Mouse (Mus musculus) adrenal gland, postnatal 10 days (tissue): ENCODE measurements around the gene Sez6. TPM values are rescaled to one million over a fixed set of nuclear protein-coding genes. Genes with fewer than 3 reads are reported as not detected.

Experiments used
- DNase-seq: peaks from one replicate; pipeline ENCODE4 v3.0.0; 2021; ENCODE audit warnings: mixed read lengths
- long read RNA-seq, 2 experiments: library from polyadenylated mRNA; stranded (forward); transcript quantifications; one replicate each; pipeline ENCODE4 v2.0.0; 2021
- total RNA-seq, 2 experiments: library from RNA; stranded (reverse); gene quantifications; 2 replicates each; pipeline ENCODE4 v1.2.3; 2021

The Sez6 gene
- 1 to 10 TPM; 2.5 to 3.6 TPM for total RNA-seq
- long read RNA-seq, experiment 1, partial matches to known transcripts = 0 of 1 reads
- long read RNA-seq, experiment 1, other reads (novel, unspliced or antisense) = 1 of 1 reads
- long read RNA-seq, experiment 2, partial matches to known transcripts = 2 of 2 reads
- long read RNA-seq, experiment 2, other reads (novel, unspliced or antisense) = 0 of 2 reads

- peak; percentile 93 for DNase-seq
Observed at GRCm38 (mm10) chr11:77930751-77931540, at the start of gene Sez6. Sez6 (plus strand) TSS chr11:77930800.

GRCm38 (mm10) chr11:77884524-77885245 is 45.9 kb upstream of the Sez6 start:
- DNase-seq = no peak

GRCm38 (mm10) chr11:77885246-77885575 is 45.4 kb upstream of the Sez6 start:
- no peak for DNase-seq

GRCm38 (mm10) chr11:77887373-77887960 is 43.1 kb upstream of the Sez6 start:
- DNase-seq = no peak

- DNase-seq = no peak
Observed at GRCm38 (mm10) chr11:77888846-77889245, 41.8 kb upstream of the Sez6 start.

- DNase-seq = no peak
Observed at GRCm38 (mm10) chr11:77889484-77889883, 41.1 kb upstream of the Sez6 start.

- DNase-seq = no peak
Observed at GRCm38 (mm10) chr11:77890648-77891258, 39.8 kb upstream of the Sez6 start.

- DNase-seq = no peak
Observed at GRCm38 (mm10) chr11:77892883-77893282, 37.7 kb upstream of the Sez6 start.

- no peak for DNase-seq
Observed at GRCm38 (mm10) chr11:77893283-77893682, 37.3 kb upstream of the Sez6 start.

GRCm38 (mm10) chr11:77893787-77894718 is 36.5 kb upstream of the Sez6 start, which contains the start of gene Pipox:
Pipox (minus strand) TSS chr11:77894096.
- peak; percentile 96 for DNase-seq

- no peak for DNase-seq
Observed at GRCm38 (mm10) chr11:77894967-77895366, 35.6 kb upstream of the Sez6 start.

- no peak for DNase-seq
Observed at GRCm38 (mm10) chr11:77896011-77896410, 34.6 kb upstream of the Sez6 start.

GRCm38 (mm10) chr11:77896480-77896819 is 34.1 kb upstream of the Sez6 start:
- no peak for DNase-seq

- DNase-seq = no peak
Observed at GRCm38 (mm10) chr11:77896820-77897805, 33.5 kb upstream of the Sez6 start.

- DNase-seq = no peak
Observed at GRCm38 (mm10) chr11:77900187-77900586, 30.4 kb upstream of the Sez6 start.

GRCm38 (mm10) chr11:77900696-77901095 is 29.9 kb upstream of the Sez6 start:
- DNase-seq = peak; percentile 54

GRCm38 (mm10) chr11:77901366-77901765 is 29.2 kb upstream of the Sez6 start:
- no peak for DNase-seq

GRCm38 (mm10) chr11:77901775-77902355 is 28.7 kb upstream of the Sez6 start:
- DNase-seq = peak; percentile 45

- DNase-seq = no peak
Observed at GRCm38 (mm10) chr11:77903761-77904160, 26.8 kb upstream of the Sez6 start.

- no peak for DNase-seq
Observed at GRCm38 (mm10) chr11:77904707-77905106, 25.9 kb upstream of the Sez6 start.
